Mouse (Mus musculus) G1E (cell line): ENCODE data around the gene Kcnip3.

Source experiments
- CTCF ChIP-seq: IDR thresholded peaks from 2 replicates; pipeline ENCODE4 v1.5.1; 2012; ENCODE audit warnings: low read depth, low read length, inconsistent platforms, mixed read lengths
- GATA1 ChIP-seq: IDR thresholded peaks from 2 replicates; pipeline ENCODE4 v1.6.1; 2012; ENCODE audit warnings: borderline replicate concordance, low read length, inconsistent platforms, mixed read lengths
- TAL1 ChIP-seq: conservative IDR thresholded peaks from 2 replicates; pipeline ENCODE4 v1.6.1; 2012; ENCODE audit warnings: low read depth, low read length, inconsistent platforms, mixed read lengths

DNA sequence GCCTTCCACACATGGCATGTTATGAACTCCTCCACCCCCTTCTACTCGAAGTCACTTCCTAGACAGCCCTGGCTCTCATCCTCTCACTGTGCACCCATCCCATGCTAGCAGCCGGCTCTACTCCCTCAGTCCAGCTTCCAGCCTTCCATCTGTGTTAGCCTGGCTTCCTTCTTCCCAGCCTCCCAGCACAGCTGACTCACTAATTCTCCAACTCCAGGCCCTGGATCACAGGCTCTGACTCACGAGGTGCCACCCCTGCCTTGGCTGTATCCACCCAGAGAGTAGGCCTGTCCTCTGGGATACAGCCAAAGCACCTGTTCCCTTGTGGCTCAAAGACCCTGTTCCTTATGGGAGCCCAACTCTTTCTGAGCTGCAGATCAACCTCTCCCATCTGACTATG, 15.7 kb upstream of the Kcnip3 start:
- no peak for TF ChIP-seq CTCF
- TF ChIP-seq GATA1: no peak
- TF ChIP-seq TAL1: no peak
